Comparison of ENCODE assay signal across 8 mouse cellular contexts in the genomic region with DNA sequence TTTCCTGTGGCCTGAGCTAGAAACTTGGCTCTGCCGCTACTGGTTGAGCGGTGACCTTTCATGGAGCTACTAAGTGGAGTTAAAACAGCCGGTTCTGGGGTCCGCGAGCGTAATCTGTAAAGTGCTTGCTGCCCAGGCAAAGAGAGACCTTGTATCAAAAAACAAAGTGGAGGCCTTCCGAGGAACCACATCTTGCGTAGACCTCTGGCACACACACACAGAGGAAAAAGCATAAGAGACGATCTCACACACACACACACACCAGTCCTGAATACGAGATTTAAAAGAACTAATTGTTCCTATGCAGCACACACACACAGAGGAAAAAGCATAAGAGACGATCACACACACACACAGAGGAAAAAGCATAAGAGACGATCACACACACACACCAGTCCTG. TPM values are rescaled to one million over a fixed set of nuclear protein-coding genes. Genes with fewer than 3 reads are reported as not detected.
DNase-seq lines count a peak whose midpoint lies in the region; ATAC-seq and TF ChIP-seq lines count a peak whose summit lies in the region.

No protein-coding gene starts in this region.

- ATAC-seq in forebrain, embryonic 12.5 days (ENCODE audit: low FRiP score): 0 out of 2 replicates have a peak, but pooled peaks have one; percentile 13
- ATAC-seq in liver, embryonic 14.5 days (ENCODE audit: insufficient read depth): peak; percentile 4; the same call in 1 of the 2 replicates

- H3K27me3 ChIP-seq in heart, embryonic 10.5 days (ENCODE audit: insufficient read depth, poor library complexity, severe bottlenecking): no peaks in the 10 kb centered on the region
- H3K27me3 ChIP-seq in CH12.LX (replicated peaks): peaks cover 4% of the 10 kb centered on the region
- H3K27me3 ChIP-seq in forebrain, embryonic 12.5 days: peaks cover 8% of the 10 kb centered on the region; the same call in 1 of the 2 replicates
- no peaks in the 10 kb centered on the region for H3K27me3 ChIP-seq in liver, embryonic 14.5 days (ENCODE audit: control insufficient read depth, insufficient read depth, low read length)

- no peaks in the 10 kb centered on the region for H3K79me2 ChIP-seq in CH12.LX (replicated peaks; ENCODE audit: control insufficient read depth, extremely low read depth, insufficient read depth, poor library complexity, severe bottlenecking)

- H3K4me1 ChIP-seq in heart, embryonic 10.5 days: peaks cover 14% of the 10 kb centered on the region
- peaks cover 9 to 51% of the 10 kb centered on the region in 2 experiments for H3K4me1 ChIP-seq in CH12.LX (ENCODE audit: control insufficient read depth in 1 of 2, insufficient read depth in 2 of 2)
- peaks cover 21% of the 10 kb centered on the region for H3K4me1 ChIP-seq in forebrain, embryonic 12.5 days
- peaks cover 37 to 52% of the 10 kb centered on the region in 2 experiments for H3K4me1 ChIP-seq in liver, embryonic 14.5 days (replicated peaks; ENCODE audit: control insufficient read depth in 2 of 2, insufficient read depth in 2 of 2, low read length in 1 of 2)

- peak overlapping the region; percentile 82 for H3K9ac ChIP-seq in CH12.LX (ENCODE audit: insufficient read depth, low read depth)
- H3K9ac ChIP-seq in forebrain, embryonic 12.5 days: peak overlapping the region; percentile 76
- peak overlapping the region; percentile 88 for H3K9ac ChIP-seq in liver, embryonic 14.5 days (replicated peaks)

- peak overlapping the region; percentile 35 for H3K4me2 ChIP-seq in CH12.LX (ENCODE audit: insufficient read depth, low read depth, poor library complexity, severe bottlenecking)
- H3K4me2 ChIP-seq in forebrain, embryonic 12.5 days: peak overlapping the region; percentile 69
- H3K4me2 ChIP-seq in liver, embryonic 14.5 days (ENCODE audit: low read depth): peak overlapping the region; percentile 85

- peak overlapping the region; percentile 67 for H3K4me3 ChIP-seq in heart, embryonic 10.5 days
- H3K4me3 ChIP-seq in CH12.LX (replicated peaks in 1 of 3; ENCODE audit: low read depth in 2 of 3, low read length in 2 of 3, poor library complexity in 1 of 3): peak overlapping the region; percentile 49 to 63 (median 63)
- H3K4me3 ChIP-seq in forebrain, embryonic 12.5 days (replicated peaks): peak overlapping the region; percentile 55
- H3K4me3 ChIP-seq in liver, embryonic 14.5 days (ENCODE audit: insufficient read depth in 1 of 2, low read depth in 2 of 2, low read length in 2 of 2): peak overlapping the region; percentile 77 to 83

- H3K36me3 ChIP-seq in heart, embryonic 10.5 days: 0 out of 2 replicates have a peak, but pooled peaks cover 2% of the 10 kb centered on the region
- H3K36me3 ChIP-seq in CH12.LX (replicated peaks in 1 of 2; ENCODE audit: control insufficient read depth in 1 of 2, insufficient read depth in 1 of 2, low read length in 1 of 2): peaks cover 0 to 20% of the 10 kb centered on the region in 2 experiments
- no peaks in the 10 kb centered on the region for H3K36me3 ChIP-seq in forebrain, embryonic 12.5 days (replicated peaks)
- no peaks in the 10 kb centered on the region for H3K36me3 ChIP-seq in liver, embryonic 14.5 days (replicated peaks; ENCODE audit: control insufficient read depth, insufficient read depth, low read depth)

- H3K27ac ChIP-seq in heart, embryonic 10.5 days: peak overlapping the region; percentile 92
- no peak overlapping the region for H3K27ac ChIP-seq in CH12.LX (ENCODE audit: insufficient read depth, low read depth)
- peak overlapping the region; percentile 85 for H3K27ac ChIP-seq in forebrain, embryonic 12.5 days
- peak overlapping the region; percentile 88 for H3K27ac ChIP-seq in liver, embryonic 14.5 days

- no peak for DNase-seq in heart, embryonic 10.5 days (ENCODE audit: low spot score)
- DNase-seq in heart, postnatal 4 days: no peak
- DNase-seq in CH12.LX (ENCODE audit: extremely low read depth): no peak
- DNase-seq in liver, embryonic 14.5 days (ENCODE audit: low read depth in 3 of 3, low spot score in 3 of 3): no peak
- DNase-seq in adipocyte (ENCODE audit: low spot score): no peak
- DNase-seq in Muller cell, postnatal 12 days (ENCODE audit: inconsistent ontology term): no peak
- no peak for DNase-seq in right cerebral cortex, adult 2 months (ENCODE audit: low spot score in 2 of 2)

- TF ChIP-seq EP300 in CH12.LX (IDR thresholded peaks at IDR 0.05; ENCODE audit: low read length): no peak; the same call in 1 of the 2 replicates
- TF ChIP-seq EP300 in liver, embryonic 14.5 days (IDR thresholded peaks at IDR 0.05; ENCODE audit: low read depth): no peak

- dilution Hi-C loops in CH12.LX (cut with MboI; ENCODE audit: extremely low pct_ligation_motif_present, extremely low pct_unique_long_range_greater_than_20kb, low sequenced_read_pairs): no loop called here

- WGBS in heart, embryonic 10.5 days: 31% methylated on average over 12 of the region's 12 CpGs
- WGBS in forebrain, embryonic 12.5 days: 22% methylated on average over 12 of the region's 12 CpGs
- 26% methylated on average over 12 of the region's 12 CpGs for WGBS in liver, embryonic 14.5 days (ENCODE audit: insufficient replicate concordance)

- no peaks in the 10 kb centered on the region for H3K9me3 ChIP-seq in heart, embryonic 10.5 days
- H3K9me3 ChIP-seq in CH12.LX (replicated peaks; ENCODE audit: low read length): no peaks in the 10 kb centered on the region
- H3K9me3 ChIP-seq in forebrain, embryonic 12.5 days: no peaks in the 10 kb centered on the region
- no peaks in the 10 kb centered on the region for H3K9me3 ChIP-seq in liver, embryonic 14.5 days (ENCODE audit: control insufficient read depth, low read length)

- in situ Hi-C loops in CH12.LX (cut with MboI; ENCODE audit: low pct_ligation_motif_present, low pct_unique_long_range_greater_than_20kb, low sequenced_read_pairs): no loop called here

- TF ChIP-seq CTCF in CH12.LX (conservative IDR thresholded peaks at IDR 0.05 in 1 of 2, IDR thresholded peaks at IDR 0.05 in 1 of 2; ENCODE audit: low read depth in 2 of 2, low read length in 2 of 2): no peak
- no peak for TF ChIP-seq CTCF in liver, embryonic 14.5 days (IDR thresholded peaks at IDR 0.05; ENCODE audit: low read depth)

- TF ChIP-seq RAD21 in CH12.LX (IDR thresholded peaks at IDR 0.05; ENCODE audit: low read depth, low read length): no peak

- no peak for TF ChIP-seq POLR2A in CH12.LX (IDR thresholded peaks at IDR 0.05; ENCODE audit: low read depth, low read length)

TF ChIP-seq in CH12.LX, 34 proteins besides CTCF, POLR2A, EP300 and RAD21:
- TF ChIP-seq JUN (IDR thresholded peaks at IDR 0.05; ENCODE audit: insufficient read depth, low read depth, low read length) (no peak), SMC3 (IDR thresholded peaks at IDR 0.05; ENCODE audit: low read depth, low read length) (0 out of 2 replicates have a peak, but pooled peaks have one; percentile 1)
TF ChIP-seq in CH12.LX: peak in this region for 1.

RNA-seq across cellular contexts. Expression of gene Nsmce1, which starts 0.4 kb away (rescaled TPM):
- polyA plus RNA-seq in heart, embryonic 10.5 days (2016; fragmentation: Nextera tagmentation; extraction: Ambion mirVana): 122 and 123 TPM in 2 replicates
- 10 to 100 TPM; 43.3 to 46.1 TPM for total RNA-seq in heart, postnatal 4 days (2021)
- total RNA-seq in CH12.LX (2012; rRNA removed) (56.1 and 74.8 TPM in 2 replicates), CH12.LX (2014; rRNA removed) (61.9 and 70.5 TPM in 2 replicates)
- 52.0 and 52.5 TPM in 2 replicates for polyA plus RNA-seq in CH12.LX (2012; ENCODE audit: insufficient read length, low read depth)
- polyA plus RNA-seq in forebrain, embryonic 12.5 days (2016; fragmentation: Nextera tagmentation; extraction: Ambion mirVana): 113 and 114 TPM in 2 replicates
- polyA plus RNA-seq in liver, embryonic 14.5 days (2012; rRNA removed): 27.5 and 42.3 TPM in 2 replicates
- polyA plus RNA-seq in liver, embryonic 14.5 days (2014; fragmentation: Nextera tagmentation; extraction: Ambion mirVana): 90.1 and 92.5 TPM in 2 replicates

RNA-seq across cellular contexts. Expression of gene Kdm8, which starts 47.3 kb away (rescaled TPM):
- 10.8 and 11.6 TPM in 2 replicates for polyA plus RNA-seq in heart, embryonic 10.5 days (2016; fragmentation: Nextera tagmentation; extraction: Ambion mirVana)
- total RNA-seq in heart, postnatal 4 days (2021): 1 to 10 TPM; 4.4 to 5.3 TPM
- total RNA-seq in CH12.LX (2012; rRNA removed) (5.0 and 7.9 TPM in 2 replicates), CH12.LX (2014; rRNA removed) (8.7 and 8.9 TPM in 2 replicates)
- polyA plus RNA-seq in CH12.LX (2012; ENCODE audit: insufficient read length, low read depth): 6.6 and 6.7 TPM in 2 replicates
- polyA plus RNA-seq in forebrain, embryonic 12.5 days (2016; fragmentation: Nextera tagmentation; extraction: Ambion mirVana): 8.4 and 10.9 TPM in 2 replicates
- 5.7 and 6.1 TPM in 2 replicates for polyA plus RNA-seq in liver, embryonic 14.5 days (2012; rRNA removed)
- 4.7 and 6.4 TPM in 2 replicates for polyA plus RNA-seq in liver, embryonic 14.5 days (2014; fragmentation: Nextera tagmentation; extraction: Ambion mirVana)

Comparison
In these comparisons a context has a peak if more than half of its experiments do, and no peak if none do; other contexts are left out.
1. H3K4me2 ChIP-seq: peak in every context shown above with its lines; median percentile 85 in liver, embryonic 14.5 days; 69 in forebrain, embryonic 12.5 days; 35 in CH12.LX.